Mouse (Mus musculus) left cerebral cortex, adult 11 months (tissue): ENCODE data around the gene Pmepa1.

Source experiments
- DNase-seq: peaks from one replicate; pipeline ENCODE4 v3.0.0; 2022; ENCODE audit warnings: low spot score

The Pmepa1 gene

DNA sequence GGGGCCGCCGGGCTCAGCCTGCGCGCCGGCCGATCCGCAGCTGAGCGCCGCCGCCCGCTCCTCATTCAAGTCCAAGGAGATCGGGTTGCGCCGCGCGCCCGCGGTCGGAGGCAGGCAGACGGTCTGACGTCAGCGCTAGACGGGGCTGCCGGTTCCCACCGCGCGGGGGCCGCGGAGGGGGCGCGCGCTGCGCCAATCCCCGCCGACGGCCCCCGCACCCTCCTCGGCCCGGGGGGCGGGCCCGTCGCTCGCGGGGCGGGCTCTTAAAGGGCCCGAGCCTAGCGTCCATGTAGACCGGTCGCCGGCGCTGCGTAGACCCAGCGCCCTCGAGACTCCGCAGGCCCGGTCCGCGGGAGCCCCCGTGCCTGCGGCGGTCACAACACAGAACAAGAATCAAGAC, at the start of gene Pmepa1:
Gene Pmepa1, minus strand, starts transcription at position 125 of the 400 bp plus-strand sequence.
- peak; percentile 72 for DNase-seq

- DNase-seq: no peak
Observed at GRCm38 (mm10) chr2:173321754-173322153, 45.4 kb upstream of the Pmepa1 start.

- no peak for DNase-seq
Observed at GRCm38 (mm10) chr2:173321194-173321593, 44.9 kb upstream of the Pmepa1 start.

GRCm38 (mm10) chr2:173314291-173314690, 38.0 kb upstream of the Pmepa1 start:
- DNase-seq: no peak

DNA sequence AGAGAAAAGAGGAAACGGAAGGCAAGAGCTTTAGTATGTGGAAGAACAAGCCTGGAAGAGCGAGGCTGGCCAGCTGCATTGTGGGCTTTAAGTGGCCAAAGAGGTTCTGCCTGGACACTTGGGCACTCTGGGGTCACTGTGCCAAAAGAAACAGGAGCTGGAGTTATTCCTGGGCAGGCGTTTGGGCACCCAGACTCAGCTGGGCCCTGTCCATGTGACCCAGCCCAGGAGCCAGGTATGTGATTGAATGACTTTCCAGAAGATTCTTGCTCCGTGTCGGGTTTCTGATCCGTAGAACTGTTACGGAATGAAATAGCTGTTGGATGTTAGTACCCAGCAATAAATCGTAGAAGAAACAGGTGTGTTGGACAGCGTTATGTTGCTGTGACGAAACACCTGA, 32.2 kb upstream of the Pmepa1 start:
- DNase-seq: no peak

DNA sequence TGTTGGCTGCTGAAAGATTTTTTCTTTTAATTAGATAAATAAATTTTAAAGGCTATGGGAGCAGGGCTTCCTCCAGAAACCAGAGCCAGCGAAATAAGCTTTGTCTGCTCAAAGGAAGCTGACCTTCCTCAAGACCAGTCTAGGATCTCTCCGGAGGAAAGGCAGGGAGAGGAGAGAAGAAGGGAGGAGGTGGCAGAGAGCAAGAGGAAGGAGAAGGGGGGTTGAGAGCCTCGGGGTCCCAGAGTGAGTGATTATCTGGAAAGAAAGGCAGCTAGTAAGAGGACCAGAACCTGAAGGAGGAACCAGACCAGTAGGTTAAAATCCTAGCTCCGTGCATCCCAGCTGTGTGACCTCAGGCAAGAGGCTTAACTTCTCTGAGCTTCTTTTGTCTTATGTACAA, 31.7 kb upstream of the Pmepa1 start:
- DNase-seq: no peak

DNA sequence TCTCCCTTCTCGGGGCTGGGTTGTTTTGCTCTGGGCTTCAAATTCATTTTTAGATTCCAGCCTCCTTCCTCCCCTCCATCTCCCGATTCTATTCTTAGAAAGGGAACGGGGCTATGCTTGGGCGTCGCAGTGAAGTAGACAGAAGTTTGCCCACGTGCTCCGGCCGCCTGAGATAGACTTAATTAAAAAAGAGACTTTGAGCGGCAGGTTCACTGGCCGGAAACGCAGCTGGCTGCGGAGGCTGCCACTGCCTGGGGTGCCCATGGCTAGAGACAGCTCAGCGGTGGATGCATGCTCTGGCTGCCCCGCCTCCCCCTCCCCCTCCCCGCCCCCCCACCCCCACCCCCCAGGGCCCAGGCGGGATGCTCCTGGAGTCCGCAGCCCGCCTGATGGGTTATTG, 31.2 kb upstream of the Pmepa1 start:
- DNase-seq: peak; percentile 49

GRCm38 (mm10) chr2:173306734-173307525, 30.6 kb upstream of the Pmepa1 start:
- DNase-seq: peak; percentile 86

DNA sequence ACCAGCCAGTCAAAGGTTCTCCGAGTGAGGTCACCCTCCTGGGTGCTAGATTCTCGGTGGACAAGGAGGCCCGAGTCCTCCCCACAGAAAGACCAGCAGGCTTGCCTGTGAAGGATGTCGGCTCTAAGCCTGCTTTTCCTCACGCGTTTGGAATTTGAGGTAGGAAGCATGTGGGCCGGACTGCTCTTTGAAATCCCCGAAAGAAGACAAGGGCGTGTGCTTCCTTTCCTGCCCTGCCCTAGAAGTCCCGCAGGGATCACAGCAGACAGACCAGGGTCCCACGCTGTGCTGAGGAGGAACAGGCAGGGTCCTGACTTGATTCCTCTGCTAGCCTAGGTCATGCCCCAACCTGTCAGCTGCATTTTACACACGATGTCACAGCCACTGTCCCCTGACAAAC, 28.7 kb upstream of the Pmepa1 start:
- no peak for DNase-seq

- DNase-seq: no peak
Observed at GRCm38 (mm10) chr2:173300663-173301630, 24.6 kb upstream of the Pmepa1 start.

DNA sequence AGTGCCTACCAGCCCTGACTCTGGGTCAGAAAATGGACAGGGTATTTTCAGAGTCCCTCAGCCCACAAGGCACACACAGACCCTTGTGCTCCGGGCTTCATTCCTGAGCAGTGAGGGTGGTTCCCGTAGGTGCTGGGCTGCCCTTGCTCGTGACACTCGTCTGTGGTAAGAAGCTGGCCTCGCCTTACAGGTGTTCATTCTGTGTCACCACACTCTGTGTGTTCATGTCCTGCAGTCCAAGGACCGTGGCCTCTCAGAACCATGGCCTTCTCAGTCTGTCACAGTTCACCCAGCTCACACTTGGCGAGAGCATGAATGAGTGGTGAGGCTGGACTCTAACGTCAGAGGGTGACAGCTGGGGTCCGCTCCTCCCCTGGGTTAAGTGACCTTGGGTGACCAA, 20.1 kb upstream of the Pmepa1 start:
- DNase-seq: no peak

DNA sequence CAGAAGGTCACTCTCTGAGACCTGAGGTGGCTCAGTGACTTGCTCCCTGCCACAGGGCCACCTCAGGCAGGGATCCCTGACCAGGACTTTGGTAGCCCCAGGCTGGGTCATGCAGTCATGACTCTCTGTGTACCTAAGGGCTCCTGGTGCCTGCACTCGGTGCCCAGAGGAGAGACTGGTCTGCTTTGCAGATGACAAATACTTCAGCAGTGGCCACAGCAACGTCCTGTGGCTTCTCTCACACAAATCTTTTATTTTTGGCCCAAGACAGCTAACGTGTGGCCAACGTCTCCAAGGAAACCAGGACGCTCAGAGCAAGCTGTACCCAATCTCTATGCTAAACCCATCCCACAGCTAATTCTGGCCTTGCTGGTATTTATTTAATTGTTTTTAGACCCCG, 16.7 kb upstream of the Pmepa1 start:
- DNase-seq: no peak

- DNase-seq: no peak
Observed at GRCm38 (mm10) chr2:173292551-173292950, 16.2 kb upstream of the Pmepa1 start.

DNA sequence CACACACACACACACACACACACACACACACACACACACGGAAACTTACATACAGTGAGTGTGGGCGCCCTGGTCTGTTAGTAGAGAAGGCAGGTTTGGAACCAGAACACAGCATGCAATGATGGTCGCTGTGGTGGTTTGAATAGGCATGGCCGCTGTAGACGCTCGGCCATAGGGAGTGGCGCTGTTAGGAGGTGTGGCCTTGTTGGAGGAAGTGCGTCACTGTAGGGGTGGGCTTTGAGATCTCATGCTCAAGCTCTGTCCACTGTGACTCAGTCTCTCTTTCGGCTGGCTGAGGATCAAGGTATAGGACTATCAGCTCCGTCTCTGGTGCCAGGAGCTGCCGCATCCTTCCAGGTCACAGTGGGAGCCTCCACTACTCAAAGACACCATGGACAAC, 14.6 kb upstream of the Pmepa1 start:
- no peak for DNase-seq

- DNase-seq: no peak
Observed at GRCm38 (mm10) chr2:173289928-173290327, 13.6 kb upstream of the Pmepa1 start.

DNA sequence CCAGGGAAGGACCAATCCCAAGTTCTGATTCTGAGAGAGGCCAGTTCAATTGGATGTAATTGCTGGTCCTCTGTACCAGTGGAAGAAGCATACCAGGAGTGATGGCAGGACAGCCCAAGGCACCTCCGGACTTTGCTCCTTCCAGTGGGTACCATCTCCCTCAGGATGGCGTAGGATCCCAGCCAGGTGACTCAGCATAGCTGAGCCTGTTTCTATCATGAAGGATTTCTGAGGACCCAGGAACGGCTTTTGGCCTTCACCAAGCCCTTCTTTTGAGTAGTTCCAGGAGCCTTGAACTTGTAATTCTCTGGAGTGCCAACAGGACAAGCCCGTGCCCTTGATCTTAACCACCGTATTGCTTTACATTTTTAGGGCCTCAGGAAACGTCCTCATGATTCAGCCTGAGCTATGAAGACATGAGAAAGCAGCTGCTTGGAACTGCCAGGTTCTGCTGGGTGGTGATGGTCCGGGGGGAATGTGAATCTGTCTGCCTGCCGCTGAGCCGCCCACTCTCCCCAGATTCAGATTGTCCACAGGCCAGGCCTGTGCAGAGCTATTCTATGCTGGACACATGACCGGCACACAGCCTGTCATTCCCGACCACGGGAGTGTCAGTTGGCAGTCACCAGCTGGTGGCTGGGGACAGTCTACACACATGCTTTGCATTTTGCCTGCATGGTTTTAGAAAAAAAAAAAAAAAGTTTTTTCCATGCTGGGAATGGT, 9.6 kb upstream of the Pmepa1 start:
- DNase-seq: no peak

GRCm38 (mm10) chr2:173284771-173285170, 8.4 kb upstream of the Pmepa1 start:
- DNase-seq: no peak

DNA sequence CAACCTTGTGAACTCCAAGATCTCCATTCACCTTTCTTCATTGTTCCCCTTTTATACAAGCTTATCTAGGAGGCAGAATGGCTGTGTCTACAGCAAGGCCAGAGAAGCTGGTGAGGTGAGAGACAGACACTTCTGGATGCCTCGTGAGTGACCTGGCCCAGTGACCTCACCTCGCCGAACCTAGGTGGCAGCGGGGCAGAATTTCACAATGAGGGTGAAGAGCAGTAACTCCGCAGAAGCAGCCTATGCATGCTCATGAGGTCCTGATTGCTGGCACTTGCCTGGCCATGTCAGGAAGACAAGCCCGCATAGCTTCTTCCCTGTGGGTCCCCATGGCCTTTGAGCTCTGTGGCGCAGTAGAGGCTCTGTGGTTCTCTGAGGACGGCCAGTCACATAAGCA, 5.9 kb upstream of the Pmepa1 start:
- DNase-seq: no peak

DNA sequence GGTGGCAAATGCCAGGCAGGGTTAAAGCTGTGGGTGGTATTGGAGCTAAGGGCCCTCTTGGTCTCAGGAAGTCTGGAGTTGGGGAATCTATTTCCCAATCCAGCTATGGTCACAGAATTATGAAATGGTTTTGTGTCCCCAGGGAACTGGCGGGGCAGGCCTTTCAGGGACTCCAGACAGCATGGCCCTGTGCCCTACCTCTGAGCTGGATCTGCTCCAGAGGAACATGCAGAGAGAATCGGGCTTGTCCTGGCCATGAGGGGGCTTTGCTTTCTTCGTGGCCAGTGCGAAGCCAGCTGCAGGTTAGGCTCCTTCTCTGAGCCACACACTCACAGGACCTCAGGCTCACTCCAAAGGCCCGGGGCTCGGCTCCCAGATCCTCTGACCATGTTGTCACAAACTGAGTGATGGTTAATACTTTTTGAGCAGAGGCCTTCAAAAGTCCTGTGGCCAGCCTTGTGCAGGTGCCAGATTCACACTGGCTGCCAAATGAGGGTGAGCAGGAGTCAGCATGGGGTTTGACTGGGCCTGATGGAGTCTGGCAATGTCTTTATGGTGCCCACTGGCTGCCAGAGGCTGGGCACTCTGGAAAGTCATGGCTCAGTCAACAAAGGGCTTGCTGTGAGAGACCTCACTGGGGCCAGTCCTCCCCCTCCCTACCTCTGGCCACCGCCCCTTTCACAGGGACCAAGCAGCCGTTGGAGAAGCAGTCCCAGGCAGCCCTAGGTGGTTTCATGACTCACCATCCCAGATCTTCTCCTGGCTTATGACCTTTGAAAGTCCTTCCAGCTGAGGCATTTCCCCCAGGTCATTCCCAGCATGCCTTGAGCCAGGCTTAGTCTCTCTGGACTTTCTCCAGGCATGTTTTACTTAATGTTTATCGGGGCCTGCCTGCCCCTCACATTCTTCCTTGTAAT, 4.9 kb upstream of the Pmepa1 start:
- no peak for DNase-seq

GRCm38 (mm10) chr2:173278846-173279580, 2.7 kb upstream of the Pmepa1 start:
- no peak for DNase-seq

- no peak for DNase-seq
Observed at GRCm38 (mm10) chr2:173276859-173277258, 526 bp upstream of the Pmepa1 start.
